Mouse (Mus musculus) thymus, postnatal 10 days (tissue): ENCODE results near the gene Kpna7.
"Not testable (repeated sequence)": the region's sequence is repeated elsewhere in the genome, so short reads cannot be mapped to it uniquely, and the experiment has no call there.

Experiments used
- DNase-seq, 2 experiments: peaks; one replicate each; pipeline ENCODE4 v3.0.0; 2021; ENCODE audit warnings: low spot score in 2 of 2

Gene Kpna7

GRCm38 (mm10) chr5:145102706-145103105 lies 18.9 kb upstream of the Kpna7 start:
- DNase-seq: no peak

GRCm38 (mm10) chr5:145101451-145101850 lies 17.6 kb upstream of the Kpna7 start:
- not testable (repeated sequence) for DNase-seq

GRCm38 (mm10) chr5:145100960-145101359 lies 17.1 kb upstream of the Kpna7 start:
- DNase-seq: no peak

GRCm38 (mm10) chr5:145098340-145098821 lies 14.6 kb upstream of the Kpna7 start:
- DNase-seq: no peak

GRCm38 (mm10) chr5:145096195-145096594 lies 12.4 kb upstream of the Kpna7 start:
- no peak for DNase-seq

- DNase-seq: no peak
These were observed 6.0 kb upstream of the Kpna7 start for GRCm38 (mm10) chr5:145089878-145090277.

GRCm38 (mm10) chr5:145088186-145088585 lies 4.4 kb upstream of the Kpna7 start:
- DNase-seq: no peak

GRCm38 (mm10) chr5:145084822-145085221 lies 992 bp upstream of the Kpna7 start:
- no peak for DNase-seq

- DNase-seq: not testable (repeated sequence)
These were observed 629 bp downstream of the Kpna7 start for GRCm38 (mm10) chr5:145083201-145083600.

- DNase-seq: no peak
These were observed 1.8 kb downstream of the Kpna7 start for GRCm38 (mm10) chr5:145081866-145082613.

GRCm38 (mm10) chr5:145075081-145075480 lies 8.7 kb downstream of the Kpna7 start:
- no peak for DNase-seq

- no peak for DNase-seq
These were observed 12.5 kb downstream of the Kpna7 start for GRCm38 (mm10) chr5:145071342-145071741.

GRCm38 (mm10) chr5:145069707-145070106 lies 14.1 kb downstream of the Kpna7 start:
- peak; percentile 10 to 72 for DNase-seq

GRCm38 (mm10) chr5:145068863-145069262 lies 15.0 kb downstream of the Kpna7 start:
- no peak for DNase-seq

- no peak for DNase-seq
These were observed 19.0 kb downstream of the Kpna7 start for GRCm38 (mm10) chr5:145064765-145065340.

- DNase-seq: no peak
These were observed 24.3 kb downstream of the Kpna7 start for GRCm38 (mm10) chr5:145059524-145059923.

GRCm38 (mm10) chr5:145058722-145059121 lies 25.1 kb downstream of the Kpna7 start:
- DNase-seq: no peak

- DNase-seq: no peak
These were observed 25.9 kb downstream of the Kpna7 start for GRCm38 (mm10) chr5:145057907-145058306.

GRCm38 (mm10) chr5:145054187-145054586 lies 29.6 kb downstream of the Kpna7 start:
- DNase-seq: not testable (repeated sequence)

GRCm38 (mm10) chr5:145042690-145043089 lies 41.1 kb downstream of the Kpna7 start, which contains the start of gene 1700018F24Rik:
TSS of gene 1700018F24Rik (plus strand) at chr5:145042990.
- DNase-seq: not testable (repeated sequence)

- DNase-seq: peak in 1 of 2 experiments; percentile 5
These were observed 42.2 kb downstream of the Kpna7 start for GRCm38 (mm10) chr5:145041628-145042027.

- DNase-seq: not testable (repeated sequence)
These were observed 51.4 kb downstream of the Kpna7 start, which contains the start of gene Gm4871 for GRCm38 (mm10) chr5:145032391-145032790. TSS of gene Gm4871 (minus strand) at chr5:145032754.

- not testable (repeated sequence) for DNase-seq
These were observed 53.4 kb downstream of the Kpna7 start for GRCm38 (mm10) chr5:145030476-145030875.
